Mouse (Mus musculus) brain, embryonic 14.5 days (tissue): ENCODE measurements at regions not wholly inside any gene's neighbourhood (a gene's known extent, or its start where the extent isn't known, plus 50 kb on each side); places are given as distances from the start of the nearest gene placed in this dataset.

Experiments
- CTCF ChIP-seq: fragments of 200-500 bp; IDR thresholded peaks from 2 replicates; pipeline ENCODE4 v1.5.1; 2012; ENCODE audit warnings: inconsistent platforms, mild to moderate bottlenecking, moderate library complexity, borderline replicate concordance; ENCODE audit not compliant: insufficient read depth, insufficient read length; ENCODE audit errors: extremely low read depth
- POLR2A ChIP-seq: fragments of 200-500 bp; IDR thresholded peaks from 2 replicates; pipeline ENCODE4 v1.6.1; 2012; ENCODE audit warnings: mild to moderate bottlenecking, inconsistent platforms, borderline replicate concordance; ENCODE audit not compliant: poor library complexity, insufficient read depth, insufficient read length, severe bottlenecking; ENCODE audit errors: extremely low read depth

GRCm38 (mm10) chr3:37916281-37916680 lies 192.0 kb upstream of the Gm5148 start:
- TF ChIP-seq POLR2A: no peak
- no peak for TF ChIP-seq CTCF
